Mouse (Mus musculus) ES-E14 (cell line): ENCODE results near the gene Gdpgp1.

Experiments
- CHD2 ChIP-seq: IDR thresholded peaks from 2 replicates; pipeline ENCODE4 v1.6.1; 2014; ENCODE audit warnings: mild to moderate bottlenecking, low read depth, low read length, inconsistent platforms
- ZC3H11A ChIP-seq: IDR thresholded peaks from 2 replicates; pipeline ENCODE4 v1.6.1; 2012; ENCODE audit warnings: low read depth, mild to moderate bottlenecking, inconsistent platforms, low read length, borderline replicate concordance
- ZNF384 ChIP-seq: IDR thresholded peaks from 2 replicates; pipeline ENCODE4 v1.6.1; 2012; ENCODE audit warnings: low read depth, low read length, inconsistent platforms

GRCm38 (mm10) chr7:80192226-80193061, 40.2 kb upstream of the Gdpgp1 start:
- no peak for TF ChIP-seq CHD2
- no peak for TF ChIP-seq ZNF384
- TF ChIP-seq ZC3H11A: no peak
